Mouse (Mus musculus): ENCODE results near the gene Add2. TPM values are rescaled to one million over a fixed set of nuclear protein-coding genes. Genes with fewer than 3 reads are reported as not detected.

Add2 gene
- polyA plus RNA-seq (2014; fragmentation: Illumina TruSeq; extraction: RNeasy Lipid Tissue Mini Kit (QIAGEN cat#74804); ENCODE audit: low read depth, low replicate concordance) = 0.14 TPM

GRCm38 (mm10) chr6:86028601-86029322 is at the start of gene Add2:
TSS of gene Add2 (plus strand) at chr6:86028681.

DNA sequence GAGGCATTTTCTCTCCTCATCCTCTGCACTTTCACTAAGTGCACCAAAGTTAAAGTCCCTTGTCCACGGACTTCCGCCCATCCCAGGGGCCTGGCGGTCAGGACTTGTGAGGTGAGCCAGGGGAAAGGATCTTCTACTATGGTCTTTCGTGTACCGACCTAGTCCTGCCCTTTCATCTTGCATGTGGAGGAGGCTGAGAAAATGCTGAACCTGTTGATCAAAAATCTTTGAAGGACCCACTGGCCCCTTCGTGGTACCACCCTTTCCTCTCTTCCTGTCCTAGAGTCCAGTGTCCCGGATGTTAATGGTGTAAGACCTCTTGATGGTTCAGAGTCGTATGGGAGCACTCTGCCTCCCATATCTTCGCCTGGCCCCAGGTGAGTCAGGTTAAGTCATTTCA is 12.6 kb upstream of the Add2 start, which contains the start of gene Figla:
TSS of gene Figla (plus strand) at position 301 of the 400 bp plus-strand sequence.

Other genes starting within 250 kb of the Add2 start
- gene Nat8f6, start 207.7 kb upstream of the Add2 start, polyA plus RNA-seq (2014; fragmentation: Illumina TruSeq; extraction: RNeasy Lipid Tissue Mini Kit (QIAGEN cat#74804); ENCODE audit: low read depth, low replicate concordance) = not detected
- not detected for gene Nat8f5, start 207.7 kb upstream of the Add2 start, polyA plus RNA-seq (2014; fragmentation: Illumina TruSeq; extraction: RNeasy Lipid Tissue Mini Kit (QIAGEN cat#74804); ENCODE audit: low read depth, low replicate concordance)
- gene Nat8, start 196.6 kb upstream of the Add2 start, polyA plus RNA-seq (2014; fragmentation: Illumina TruSeq; extraction: RNeasy Lipid Tissue Mini Kit (QIAGEN cat#74804); ENCODE audit: low read depth, low replicate concordance) = 0.57 TPM
- gene Nat8f2, start 159.5 kb upstream of the Add2 start, polyA plus RNA-seq (2014; fragmentation: Illumina TruSeq; extraction: RNeasy Lipid Tissue Mini Kit (QIAGEN cat#74804); ENCODE audit: low read depth, low replicate concordance) = 0.24 TPM
- 5.7 TPM for gene Nat8f4, start 123.8 kb upstream of the Add2 start, polyA plus RNA-seq (2014; fragmentation: Illumina TruSeq; extraction: RNeasy Lipid Tissue Mini Kit (QIAGEN cat#74804); ENCODE audit: low read depth, low replicate concordance)
- 21.5 TPM for gene Tprkb, start 116.8 kb upstream of the Add2 start, polyA plus RNA-seq (2014; fragmentation: Illumina TruSeq; extraction: RNeasy Lipid Tissue Mini Kit (QIAGEN cat#74804); ENCODE audit: low read depth, low replicate concordance)
- gene Nat8f1, start 113.0 kb upstream of the Add2 start, polyA plus RNA-seq (2014; fragmentation: Illumina TruSeq; extraction: RNeasy Lipid Tissue Mini Kit (QIAGEN cat#74804); ENCODE audit: low read depth, low replicate concordance) = 14.0 TPM
- 61.4 TPM for gene Dusp11, start 67.0 kb upstream of the Add2 start, polyA plus RNA-seq (2014; fragmentation: Illumina TruSeq; extraction: RNeasy Lipid Tissue Mini Kit (QIAGEN cat#74804); ENCODE audit: low read depth, low replicate concordance)
- gene Figla, start 12.5 kb upstream of the Add2 start, polyA plus RNA-seq (2014; fragmentation: Illumina TruSeq; extraction: RNeasy Lipid Tissue Mini Kit (QIAGEN cat#74804); ENCODE audit: low read depth, low replicate concordance) = not detected
- 5.6 TPM for gene Tgfa, start 166.5 kb downstream of the Add2 start, polyA plus RNA-seq (2014; fragmentation: Illumina TruSeq; extraction: RNeasy Lipid Tissue Mini Kit (QIAGEN cat#74804); ENCODE audit: low read depth, low replicate concordance)

Measured in adipose tissue, adult 10 weeks (tissue).